Mouse (Mus musculus) liver, adult 2 months (tissue): ENCODE results near the gene Kazn.

ENCODE experiments used
- CTCF ChIP-seq: fragments of 200-500 bp; IDR thresholded peaks from 2 replicates; pipeline ENCODE4 v1.5.1; 2011; ENCODE audit warnings: low read depth, low read length, control low read depth
- POLR2A ChIP-seq: fragments of 200-500 bp; IDR thresholded peaks from 2 replicates; pipeline ENCODE4 v1.6.1; 2011; ENCODE audit warnings: low read length, control low read depth; ENCODE audit not compliant: insufficient read depth; ENCODE audit errors: extremely low read depth

- TF ChIP-seq POLR2A (no peak), CTCF (no peak)
These were observed 168.4 kb downstream of the Kazn start for GRCm38 (mm10) chr4:142070840-142071239.
